Comparison of ENCODE assay signal across 23 mouse cellular contexts in genomic region chr12:21481644-21482043, GRCm38 (mm10).
"Had no signal": no experiment of that assay in that cellular context is flagged by ENCODE, and none has a peak within 500 bp of the region (broad histone marks: within the 10 kb centered on the region; RNA-seq: fewer than 3 reads in every experiment).

No protein-coding gene starts in this region.

- H3K27me3 ChIP-seq: liver, embryonic 12.5 days; liver, embryonic 15.5 days; megakaryocyte, embryonic 14.5 days; midbrain, embryonic 13.5 days; neural tube, embryonic 13.5 days had no signal

- DNase-seq: kidney, adult 2 months; kidney, postnatal 25 days; layer of hippocampus, adult 9-11 months; layer of hippocampus, postnatal 36 days; lung, embryonic 14.5 days; lung, postnatal 14 days; retina, postnatal 1 day; right cerebral cortex, postnatal 25 days; thymus, adult 18-20 months; thymus, postnatal 14 days; thymus, postnatal 4 days had no signal

- H3K4me2 ChIP-seq: liver, embryonic 12.5 days; liver, embryonic 15.5 days; lung, embryonic 14.5 days; midbrain, embryonic 13.5 days; neural tube, embryonic 13.5 days had no signal

- H3K4me1 ChIP-seq: liver, embryonic 12.5 days; liver, embryonic 15.5 days; megakaryocyte, embryonic 14.5 days; midbrain, embryonic 10.5 days; midbrain, embryonic 13.5 days; neural tube, embryonic 13.5 days had no signal

- H3K27ac ChIP-seq: kidney, postnatal 0 days; layer of hippocampus, adult 2 months; left cerebral cortex, adult 2 months; liver, embryonic 12.5 days; liver, embryonic 15.5 days; midbrain, embryonic 10.5 days; midbrain, embryonic 13.5 days; neural tube, embryonic 13.5 days had no signal

- ATAC-seq: intestine, postnatal 0 days; liver, embryonic 12.5 days; midbrain, embryonic 13.5 days; midbrain, embryonic 16.5 days had no signal

- H3K4me3 ChIP-seq: layer of hippocampus, adult 2 months; left cerebral cortex, adult 2 months; liver, embryonic 12.5 days; liver, embryonic 15.5 days; megakaryocyte, embryonic 14.5 days; midbrain, embryonic 10.5 days; midbrain, embryonic 13.5 days; myocyte; neural tube, embryonic 13.5 days had no signal

- H3K36me3 ChIP-seq: liver, embryonic 12.5 days; liver, embryonic 15.5 days; midbrain, embryonic 10.5 days; midbrain, embryonic 13.5 days; neural tube, embryonic 13.5 days had no signal

- H3K9me3 ChIP-seq: liver, embryonic 12.5 days; liver, embryonic 15.5 days; midbrain, embryonic 10.5 days; midbrain, embryonic 13.5 days; neural tube, embryonic 13.5 days had no signal

- H3K9ac ChIP-seq: liver, embryonic 12.5 days; liver, embryonic 15.5 days; lung, embryonic 14.5 days; midbrain, embryonic 13.5 days; neural tube, embryonic 13.5 days had no signal
